Mouse (Mus musculus) ES-Bruce4 (cell line): ENCODE measurements around the gene Il34.

Experiments
- CTCF ChIP-seq: IDR thresholded peaks from one replicate; pipeline ENCODE4 v1.8.1; 2011; ENCODE audit warnings: low read depth, low read length
- EP300 ChIP-seq: IDR thresholded peaks from 2 replicates; pipeline ENCODE4 v1.6.1; 2011; ENCODE audit warnings: low read depth, low read length; ENCODE audit not compliant: insufficient read depth
- POLR2A ChIP-seq: IDR thresholded peaks from one replicate; pipeline ENCODE4 v1.8.1; 2011; ENCODE audit warnings: low read length; ENCODE audit not compliant: insufficient read depth

DNA sequence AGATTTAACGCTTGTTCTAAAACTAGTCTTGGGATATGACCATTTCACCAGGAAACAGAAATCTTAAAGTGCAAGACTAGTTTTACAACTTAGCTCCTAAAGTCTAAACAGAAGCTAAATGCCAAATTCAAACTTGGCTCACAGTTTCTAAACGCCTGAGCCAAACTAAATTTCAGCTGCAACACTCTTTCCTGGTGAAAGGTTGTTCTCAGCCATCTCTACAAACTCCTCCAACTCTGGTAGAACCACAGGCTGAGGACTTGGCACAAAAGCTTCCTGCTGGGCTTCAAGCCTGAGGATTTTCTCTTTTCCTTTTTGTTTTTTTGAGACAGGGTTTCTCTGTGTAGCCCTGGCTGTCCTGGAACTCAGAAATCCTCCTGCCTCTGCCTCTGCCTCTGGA lies 14.5 kb upstream of the Il34 start:
- TF ChIP-seq CTCF (no peak), POLR2A (no peak), EP300 (no peak)
